Mouse (Mus musculus): ENCODE data around the gene Hist2h2ac.
"Not testable (repeated sequence)": the region's sequence is repeated elsewhere in the genome, so short reads cannot be mapped to it uniquely, and the experiment has no call there.

Gene Hist2h2ac

DNA sequence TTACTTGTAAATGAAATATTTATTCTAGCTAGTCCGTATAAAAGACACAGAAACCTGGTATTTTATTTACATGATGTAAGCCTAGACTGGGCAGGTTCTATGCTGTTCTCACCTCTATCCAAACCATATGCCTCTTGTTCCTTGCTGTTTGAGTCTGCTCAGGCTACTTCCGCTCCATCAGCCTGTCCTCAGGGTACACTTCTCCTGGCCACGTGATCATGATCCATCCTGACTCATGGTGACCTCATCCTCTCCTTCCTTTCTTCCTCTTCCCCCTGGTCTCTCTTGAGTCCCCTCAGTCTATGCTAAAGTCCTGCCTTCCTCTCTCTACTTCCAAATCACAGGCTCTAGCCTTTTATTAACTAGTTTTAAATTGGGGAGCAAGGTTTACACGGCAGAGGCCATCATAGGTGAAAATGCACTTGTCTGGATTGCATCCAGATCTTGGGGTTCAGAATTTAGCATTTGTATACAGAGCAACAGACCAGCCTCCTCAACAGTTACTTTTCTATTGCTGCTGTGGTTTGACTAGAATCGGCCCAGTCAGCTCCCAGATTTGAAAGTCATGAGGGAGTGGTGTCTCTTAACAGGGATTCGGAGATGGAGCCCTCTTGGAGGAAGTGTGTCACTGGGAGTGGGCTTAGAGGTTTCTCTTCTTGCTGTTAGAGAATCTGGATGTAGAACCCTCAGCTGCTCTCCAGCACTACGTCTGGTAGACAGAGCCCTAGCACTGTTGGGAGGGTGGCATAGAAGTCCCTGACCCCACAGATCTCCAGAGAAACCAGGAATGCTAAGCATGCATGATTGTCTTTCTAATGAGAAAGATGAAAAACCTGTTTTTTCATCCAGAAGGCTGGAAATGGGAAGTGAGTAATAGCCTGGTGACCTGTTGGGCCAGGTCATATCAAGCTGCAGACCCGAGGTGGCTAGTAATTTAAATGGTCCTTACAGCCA, 6.3 kb upstream of the Hist2h2ac start:
- DNase-seq: no peak

- DNase-seq: no peak
Measured at GRCm38 (mm10) chr3:96225421-96225820, 4.7 kb upstream of the Hist2h2ac start.

GRCm38 (mm10) chr3:96222774-96223173, 2.1 kb upstream of the Hist2h2ac start:
- no peak for DNase-seq

DNA sequence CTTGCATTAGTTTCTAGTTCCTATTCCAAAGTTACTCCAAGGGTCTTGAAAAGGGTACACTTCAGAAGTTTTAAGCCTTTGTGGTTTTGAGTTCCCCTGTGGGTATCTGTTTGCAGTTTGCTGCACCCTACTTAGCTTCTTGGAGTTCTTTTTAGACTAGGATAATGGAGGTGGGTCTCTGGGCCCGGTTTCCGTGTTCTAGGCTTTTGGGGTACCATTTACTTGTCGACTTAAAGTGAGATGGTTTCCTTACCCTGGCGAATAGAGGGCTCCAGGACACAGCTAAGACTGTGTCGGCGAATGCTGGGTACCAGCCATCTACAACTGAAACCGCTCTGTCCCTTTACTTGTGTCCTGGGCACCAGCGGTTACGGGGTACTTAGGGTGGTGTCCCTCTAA, 959 bp upstream of the Hist2h2ac start:
- DNase-seq: peak; percentile 23

- DNase-seq: peak; percentile 57
Measured at GRCm38 (mm10) chr3:96220131-96220764, 432 bp downstream of the Hist2h2ac start.

GRCm38 (mm10) chr3:96219661-96220130, 984 bp downstream of the Hist2h2ac start, which contains the start of the genes Bola1 and Hist2h2ab:
Gene Bola1, minus strand, starts transcription at chr3:96219709.
Gene Hist2h2ab, plus strand, starts transcription at chr3:96219865.
- DNase-seq: peak; percentile 88

DNA sequence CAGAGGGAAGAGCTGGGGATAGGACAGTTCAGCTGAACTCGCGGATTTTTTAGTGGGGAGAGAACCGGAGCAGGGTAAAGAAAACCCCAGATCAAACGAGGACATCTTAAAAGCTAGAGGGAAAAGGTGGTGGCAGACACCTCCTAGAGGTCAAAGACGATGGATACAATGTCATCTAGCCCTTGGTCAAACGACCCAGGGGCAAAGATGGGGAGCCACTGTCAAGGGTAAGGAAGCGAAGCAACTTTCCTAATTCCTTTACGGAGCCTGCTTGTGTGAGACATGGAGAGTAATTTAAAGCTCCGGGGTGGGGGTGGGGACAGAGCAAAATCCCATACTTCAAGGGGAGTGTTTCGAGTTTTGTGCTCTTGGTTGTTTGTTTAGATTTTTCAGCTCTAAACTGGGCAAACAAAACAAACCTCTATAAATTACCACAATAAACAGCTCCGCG, 1.5 kb downstream of the Hist2h2ac start:
- no peak for DNase-seq

GRCm38 (mm10) chr3:96209242-96209641, 11.4 kb downstream of the Hist2h2ac start:
- peak; percentile 44 for DNase-seq

DNA sequence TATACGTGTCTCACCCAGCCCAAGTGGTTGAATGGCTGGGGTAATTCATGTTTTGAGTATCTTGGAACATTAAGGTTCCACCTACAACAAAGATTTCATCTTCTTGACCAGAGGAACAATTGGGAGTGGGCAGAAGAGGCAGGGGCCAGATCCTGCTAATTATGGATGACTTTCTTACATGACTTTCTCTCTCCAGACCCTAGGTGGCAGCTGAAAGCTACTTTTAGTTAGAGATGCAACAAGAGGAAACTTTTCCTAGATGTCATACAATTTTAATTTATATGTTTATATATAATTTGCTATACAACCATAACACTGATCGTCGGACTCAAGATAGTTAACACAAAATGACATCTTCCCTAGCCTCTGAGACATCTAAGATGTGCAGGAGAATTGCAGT, 12.9 kb downstream of the Hist2h2ac start:
- no peak for DNase-seq

DNA sequence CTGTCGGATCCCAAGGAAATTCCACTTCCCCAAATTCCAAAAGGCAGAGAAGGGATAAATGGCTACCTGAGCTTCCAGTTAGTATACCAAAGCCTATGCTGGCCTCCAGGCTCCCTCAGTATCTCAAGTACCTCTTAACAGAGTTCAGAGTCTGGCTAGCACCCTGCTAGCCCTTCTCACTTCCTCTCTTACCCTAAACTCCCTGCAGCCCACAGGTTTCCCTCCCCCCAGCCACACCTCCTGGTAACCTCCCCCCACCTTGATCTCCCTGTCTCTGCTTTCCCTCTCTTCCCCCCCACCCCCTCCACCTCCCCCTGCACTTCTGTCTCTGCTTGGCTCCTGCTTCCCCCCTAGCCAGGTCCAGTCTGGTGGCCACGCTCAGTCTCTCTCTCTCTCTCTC, 20.9 kb downstream of the Hist2h2ac start:
- no peak for DNase-seq

DNA sequence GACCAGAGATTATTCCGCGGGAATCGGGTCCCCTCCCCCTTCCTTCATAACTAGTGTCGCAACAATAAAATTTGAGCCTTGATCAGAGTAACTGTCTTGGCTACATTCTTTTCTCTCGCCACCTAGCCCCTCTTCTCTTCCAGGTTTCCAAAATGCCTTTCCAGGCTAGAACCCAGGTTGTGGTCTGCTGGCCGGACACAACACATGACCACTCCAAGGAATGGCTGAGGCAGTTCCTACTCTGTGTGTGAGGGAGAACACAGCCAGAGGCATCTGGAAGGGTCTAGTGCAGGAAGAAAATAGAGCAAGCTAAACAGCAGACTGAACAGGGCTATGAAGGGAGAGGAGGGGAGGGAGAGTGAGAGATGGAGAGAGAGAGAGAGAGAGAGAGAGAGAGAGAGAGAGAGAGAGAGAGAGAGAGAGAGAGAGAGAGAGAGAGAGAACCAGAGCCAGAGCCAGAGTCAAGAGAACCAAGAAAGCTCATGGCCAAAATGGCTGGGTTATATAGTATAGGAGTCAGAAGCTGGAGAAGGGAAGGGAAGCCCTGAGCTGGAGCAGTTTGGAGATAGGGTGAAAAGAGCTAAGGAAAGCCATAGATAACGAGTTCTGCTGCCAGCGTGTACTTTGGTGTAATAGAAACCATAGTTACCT, 22.0 kb downstream of the Hist2h2ac start:
- not testable (repeated sequence) for DNase-seq

DNA sequence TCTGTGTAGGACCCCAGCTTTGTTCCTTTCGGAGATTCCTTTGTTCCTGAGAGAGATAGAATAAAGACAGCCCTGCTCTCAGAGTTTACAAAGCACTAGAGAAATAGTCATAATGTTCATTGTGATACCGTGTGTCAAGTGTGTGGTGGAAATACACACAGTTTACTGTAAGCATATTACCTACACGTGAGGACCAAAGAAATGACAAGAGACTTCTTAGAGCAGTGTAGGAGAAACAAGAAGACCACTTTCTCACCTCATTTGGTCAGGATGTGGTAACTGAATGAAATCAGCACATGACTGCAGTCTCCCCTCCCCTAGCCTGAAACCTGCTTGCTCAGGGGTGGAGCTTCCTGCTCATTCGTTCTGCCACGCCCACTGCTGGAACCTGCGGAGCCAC, 22.5 kb downstream of the Hist2h2ac start:
- peak; percentile 41 for DNase-seq

DNA sequence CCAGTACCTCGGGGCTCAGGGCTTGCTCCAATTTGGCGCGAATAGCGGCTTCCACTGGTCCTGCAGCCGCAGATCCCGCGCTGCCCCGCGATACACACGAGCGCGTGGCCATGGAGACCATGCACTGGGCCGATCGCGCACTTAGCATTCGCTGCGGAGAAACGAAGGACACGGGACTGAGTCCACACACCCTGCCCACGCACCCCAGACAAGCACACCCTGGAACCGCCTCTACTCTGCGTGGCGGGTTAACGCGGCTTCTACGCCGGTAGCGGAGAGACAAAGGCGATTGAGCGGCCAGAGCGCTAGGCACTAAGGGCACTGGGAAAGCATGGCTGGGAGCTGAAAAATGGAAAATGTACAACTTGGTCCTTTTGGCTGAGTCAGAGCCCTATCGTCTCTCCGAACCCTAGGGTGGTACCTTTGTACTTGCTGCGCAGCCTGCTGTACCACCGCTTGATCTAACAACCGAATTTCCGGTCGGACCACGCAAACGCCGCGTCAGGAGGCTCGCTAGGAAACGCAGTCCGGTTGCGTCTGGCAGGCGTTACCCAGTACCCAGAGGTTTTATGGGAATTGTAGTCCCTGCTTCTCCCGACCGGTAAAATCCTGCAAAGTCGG, 23.4 kb downstream of the Hist2h2ac start:
- peak; percentile 96 for DNase-seq

- DNase-seq: no peak
Measured at GRCm38 (mm10) chr3:96196437-96197128, 24.1 kb downstream of the Hist2h2ac start.

GRCm38 (mm10) chr3:96195616-96196313, 24.9 kb downstream of the Hist2h2ac start:
- no peak for DNase-seq

DNA sequence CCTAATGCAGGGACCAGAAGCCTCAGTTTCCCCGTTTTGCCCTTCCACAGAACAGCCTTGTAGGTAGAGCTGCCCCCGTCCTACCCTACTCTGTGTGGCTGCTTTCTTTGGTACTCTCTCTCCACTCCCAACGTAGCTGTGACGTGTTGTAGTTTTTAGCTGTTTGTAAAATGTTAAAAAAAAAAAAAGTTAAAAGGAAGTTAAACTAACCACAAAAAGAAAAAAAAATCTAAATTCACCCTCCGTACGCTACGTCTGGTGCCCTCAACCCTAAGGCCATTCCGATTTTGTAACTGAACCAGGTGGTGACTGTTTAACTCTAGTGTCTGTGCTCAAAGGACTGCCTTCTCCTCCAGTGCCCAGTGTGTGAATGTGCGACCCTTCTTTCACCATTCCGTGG, 25.7 kb downstream of the Hist2h2ac start:
- no peak for DNase-seq

GRCm38 (mm10) chr3:96192977-96193376, 27.7 kb downstream of the Hist2h2ac start:
- DNase-seq: no peak

DNA sequence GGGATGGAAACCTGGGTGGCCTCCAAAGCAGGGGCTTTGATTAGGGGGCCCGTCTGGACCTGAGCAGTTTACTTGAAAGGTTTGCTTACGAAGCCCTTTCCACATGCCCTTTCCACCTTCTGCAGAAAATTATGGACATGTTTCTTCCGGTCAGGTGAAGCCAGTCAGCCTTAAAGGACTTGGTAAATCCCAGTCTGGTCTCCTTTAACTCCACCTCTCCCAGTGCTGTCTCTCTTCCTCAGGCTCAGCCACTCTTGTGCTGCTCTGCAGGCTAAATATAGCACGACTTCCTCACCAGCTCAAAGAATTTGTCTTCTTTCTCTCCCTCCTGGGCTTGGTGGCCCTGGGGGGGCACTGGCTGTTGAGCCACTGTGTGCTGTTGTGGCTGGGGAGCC, 38.3 kb downstream of the Hist2h2ac start:
- DNase-seq: no peak

- DNase-seq: peak; percentile 36
Measured at GRCm38 (mm10) chr3:96181510-96182381, 38.9 kb downstream of the Hist2h2ac start.

GRCm38 (mm10) chr3:96180727-96181477, 39.8 kb downstream of the Hist2h2ac start, which contains the start of gene Sv2a:
Gene Sv2a, plus strand, starts transcription at chr3:96181151.
- peak; percentile 64 for DNase-seq

Data from embryo, embryonic 11 days (tissue).